Mouse (Mus musculus) layer of hippocampus, postnatal 36 days (tissue): ENCODE measurements at regions not wholly inside any gene's neighbourhood (a gene's known extent, or its start where the extent isn't known, plus 50 kb on each side); places are given as distances from the start of the nearest gene placed in this dataset.
A peak's percentile ranks its signal among the peaks of the same experiment; 100 is the strongest.

Experiments
- DNase-seq, 2 experiments: peaks; one replicate each; pipeline ENCODE4 v3.0.0; 2022

- no peak for DNase-seq
These were observed 260.4 kb upstream of the Tsc22d2 start for GRCm38 (mm10) chr3:58153874-58154756.

- no peak for DNase-seq
These were observed 255.1 kb upstream of the Tsc22d2 start for GRCm38 (mm10) chr3:58159384-58159783.

GRCm38 (mm10) chr3:58162238-58162637 lies 252.3 kb upstream of the Tsc22d2 start:
- no peak for DNase-seq

DNA sequence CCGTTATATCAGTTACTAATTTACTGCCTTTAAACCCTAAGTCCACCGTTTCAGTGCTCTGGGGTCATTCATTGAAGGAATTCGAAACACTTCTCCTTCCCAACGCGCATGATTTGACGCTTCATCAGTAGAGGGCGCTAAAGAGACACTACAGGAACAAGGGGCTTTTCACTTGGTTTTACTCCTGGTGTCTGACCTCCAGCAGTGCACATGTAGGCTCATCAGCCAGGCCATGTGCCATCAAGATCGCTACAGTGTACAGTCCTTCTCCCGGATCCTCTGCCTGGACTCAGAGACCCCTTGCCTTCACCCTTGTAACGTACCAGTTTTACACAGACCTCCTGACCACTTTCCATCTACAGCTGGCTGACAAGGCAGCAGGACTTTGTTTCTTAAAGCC lies 250.7 kb upstream of the Tsc22d2 start:
- peak; percentile 62 to 66 for DNase-seq

DNA sequence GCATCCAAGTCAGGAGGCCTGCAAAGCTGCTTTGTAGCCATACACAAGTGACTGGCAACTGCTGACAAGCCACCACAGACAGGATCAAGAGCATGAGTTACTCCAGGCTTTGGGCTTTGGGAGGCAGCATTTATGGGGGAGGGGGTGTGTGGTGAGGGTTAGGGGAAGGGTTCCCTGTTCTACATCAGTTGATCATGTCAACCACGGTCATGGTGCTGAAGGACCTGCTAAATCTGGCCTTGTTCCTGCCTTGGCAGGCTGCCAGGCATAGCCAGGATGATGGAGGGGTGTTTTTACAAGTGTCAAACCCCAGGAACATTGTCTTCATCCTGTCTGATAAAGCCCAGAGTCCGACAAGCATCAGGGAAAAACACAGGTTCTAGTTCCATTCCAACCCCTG lies 247.9 kb upstream of the Tsc22d2 start:
- no peak for DNase-seq

DNA sequence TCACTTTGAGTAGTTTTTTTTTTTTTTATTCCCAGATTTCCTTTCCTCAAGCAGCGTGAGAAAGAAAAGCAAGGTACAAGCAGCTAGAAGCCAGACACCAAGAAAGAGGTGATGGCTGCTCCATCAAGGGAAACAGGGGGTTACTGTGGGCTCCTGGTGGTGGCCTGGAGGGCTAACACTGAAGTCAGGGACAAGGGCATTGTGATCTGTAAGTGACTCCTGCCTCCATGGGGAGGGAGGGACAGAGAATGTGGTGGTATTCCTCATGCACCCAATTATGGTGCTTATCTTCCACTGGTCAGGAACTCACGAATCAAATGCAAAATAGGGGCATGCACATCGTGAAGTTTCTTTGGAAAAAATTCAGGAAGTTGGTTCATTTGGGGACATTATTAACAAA lies 247.4 kb upstream of the Tsc22d2 start:
- no peak for DNase-seq

DNA sequence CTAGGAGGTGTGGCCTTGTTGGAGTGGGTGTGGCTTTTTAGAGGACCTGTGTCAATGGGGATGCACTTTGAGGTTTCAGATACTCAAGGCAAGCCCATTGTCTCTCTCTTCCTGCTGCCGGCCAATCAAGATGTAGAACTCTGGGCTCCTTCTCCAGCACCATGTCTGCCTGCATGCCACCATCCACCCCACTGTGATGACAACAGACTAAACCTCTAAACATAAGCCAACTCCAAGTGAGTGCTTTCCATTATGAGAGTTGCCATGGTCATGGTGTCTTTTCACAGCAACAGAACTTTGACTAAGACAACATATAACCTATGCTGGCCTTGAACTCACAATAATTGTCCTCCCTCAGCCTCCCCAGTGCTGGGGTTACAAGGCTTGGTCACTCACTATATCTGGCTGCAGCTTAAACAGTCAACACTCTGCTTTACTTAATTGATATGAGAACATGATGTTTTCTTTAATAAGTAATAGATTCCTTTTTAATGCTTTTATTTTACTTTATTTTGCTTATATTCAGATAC lies 246.7 kb upstream of the Tsc22d2 start:
- DNase-seq: no peak

DNA sequence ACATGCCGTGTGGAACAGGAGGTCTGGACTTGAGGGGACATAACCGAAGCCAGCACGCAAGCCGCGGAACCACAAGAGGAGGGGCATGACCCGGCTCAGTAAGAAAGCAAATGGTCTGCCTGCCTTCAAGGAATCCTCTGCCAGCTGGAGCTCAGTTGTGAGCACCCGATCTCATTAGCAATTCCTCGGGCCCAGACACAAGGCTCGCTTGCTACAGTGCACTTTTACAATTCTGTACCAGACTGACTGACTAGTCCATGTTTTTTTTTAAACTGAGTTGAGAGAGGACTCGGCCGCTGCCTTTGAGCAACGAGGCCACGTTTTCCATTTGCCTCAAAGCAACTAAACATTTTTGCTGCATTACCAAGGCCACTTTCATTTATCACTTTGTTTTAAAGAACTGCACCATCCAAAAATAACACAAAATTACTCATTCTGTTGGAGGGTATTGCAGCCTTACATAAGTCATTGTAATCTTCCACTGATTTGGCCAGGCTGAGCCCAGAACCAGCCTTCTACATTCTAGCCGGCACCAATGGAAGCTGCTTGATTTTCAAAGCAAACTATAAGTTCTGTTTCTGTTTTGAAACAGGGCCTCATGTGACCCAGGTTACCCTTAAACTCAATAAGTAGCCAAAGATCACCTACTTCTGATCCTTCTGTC lies 245.9 kb upstream of the Tsc22d2 start:
- peak; percentile 42 to 45 for DNase-seq

- no peak for DNase-seq
These were observed 244.7 kb upstream of the Tsc22d2 start for GRCm38 (mm10) chr3:58169786-58170185.

- no peak for DNase-seq
These were observed 242.4 kb upstream of the Tsc22d2 start for GRCm38 (mm10) chr3:58172096-58172495.

- no peak for DNase-seq
These were observed 240.7 kb upstream of the Tsc22d2 start for GRCm38 (mm10) chr3:58173821-58174220.

GRCm38 (mm10) chr3:58181715-58182114 lies 232.8 kb upstream of the Tsc22d2 start:
- no peak for DNase-seq

DNA sequence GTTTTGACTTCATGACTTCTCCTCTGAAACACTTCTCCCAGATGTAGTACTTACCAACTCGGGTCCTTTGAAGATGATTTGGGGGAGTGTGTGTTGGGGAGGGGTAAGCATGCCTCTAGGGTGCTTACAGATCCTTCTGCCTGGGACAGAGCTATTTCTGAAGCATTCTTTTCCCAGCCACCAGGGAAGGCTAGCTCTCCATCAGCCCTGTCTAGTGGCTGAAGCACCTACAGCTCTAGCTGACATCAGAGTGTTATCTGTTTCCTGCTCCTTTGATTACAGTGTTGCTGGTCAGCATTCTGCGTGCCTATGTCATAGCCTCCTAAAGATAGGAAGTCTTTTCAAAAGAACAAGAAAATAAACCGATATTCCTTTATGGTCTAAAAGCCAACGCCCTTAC lies 232.2 kb upstream of the Tsc22d2 start:
- no peak for DNase-seq

- DNase-seq: no peak
These were observed 231.2 kb upstream of the Tsc22d2 start for GRCm38 (mm10) chr3:58183279-58183678.

GRCm38 (mm10) chr3:58200462-58200861 lies 214.1 kb upstream of the Tsc22d2 start:
- DNase-seq: no peak

- DNase-seq: no peak
These were observed 211.7 kb upstream of the Tsc22d2 start for GRCm38 (mm10) chr3:58202816-58203215.

DNA sequence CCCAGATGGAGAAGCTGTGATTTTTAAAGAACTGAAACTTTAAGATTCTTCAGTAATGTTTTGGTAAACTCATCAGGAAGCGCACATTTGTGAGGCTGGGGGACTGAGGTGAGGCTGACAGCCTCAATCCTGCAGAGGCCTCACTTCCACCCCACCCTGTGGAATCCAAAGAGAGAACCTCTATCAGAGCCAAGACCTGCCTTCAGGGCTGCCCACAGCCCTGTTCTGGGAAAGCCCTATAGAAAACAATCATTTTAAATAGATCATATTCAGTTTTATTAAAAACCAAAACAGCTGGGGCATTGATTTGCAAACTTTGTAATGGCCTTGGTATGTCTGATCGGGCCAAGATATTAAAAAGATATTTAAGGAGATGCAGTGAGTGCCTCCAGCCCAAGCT lies 210.7 kb upstream of the Tsc22d2 start:
- no peak for DNase-seq

- no peak for DNase-seq
These were observed 209.0 kb upstream of the Tsc22d2 start for GRCm38 (mm10) chr3:58205526-58205925.

GRCm38 (mm10) chr3:58206776-58207398 lies 207.6 kb upstream of the Tsc22d2 start:
- no peak for DNase-seq

- no peak for DNase-seq
These were observed 203.5 kb upstream of the Tsc22d2 start for GRCm38 (mm10) chr3:58211016-58211415.

DNA sequence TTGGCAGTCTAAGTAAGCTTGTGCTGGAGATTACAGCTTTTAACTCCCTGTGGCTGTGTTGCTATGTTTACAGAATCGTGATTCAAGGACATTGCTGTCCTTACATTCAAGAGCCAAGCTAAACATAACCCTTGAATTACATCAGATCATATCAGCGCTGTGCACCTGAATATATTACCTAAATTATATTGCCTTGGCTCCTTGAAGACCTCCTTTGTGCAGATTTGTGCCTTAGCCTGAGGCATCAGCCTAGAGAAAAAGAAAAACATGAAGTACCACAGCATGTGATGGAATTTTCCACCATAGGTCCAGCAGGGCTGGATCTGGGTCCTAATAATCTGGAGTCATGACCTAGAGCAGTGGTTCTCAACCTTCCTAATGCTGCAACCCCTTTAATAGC lies 189.8 kb upstream of the Tsc22d2 start:
- DNase-seq: no peak

DNA sequence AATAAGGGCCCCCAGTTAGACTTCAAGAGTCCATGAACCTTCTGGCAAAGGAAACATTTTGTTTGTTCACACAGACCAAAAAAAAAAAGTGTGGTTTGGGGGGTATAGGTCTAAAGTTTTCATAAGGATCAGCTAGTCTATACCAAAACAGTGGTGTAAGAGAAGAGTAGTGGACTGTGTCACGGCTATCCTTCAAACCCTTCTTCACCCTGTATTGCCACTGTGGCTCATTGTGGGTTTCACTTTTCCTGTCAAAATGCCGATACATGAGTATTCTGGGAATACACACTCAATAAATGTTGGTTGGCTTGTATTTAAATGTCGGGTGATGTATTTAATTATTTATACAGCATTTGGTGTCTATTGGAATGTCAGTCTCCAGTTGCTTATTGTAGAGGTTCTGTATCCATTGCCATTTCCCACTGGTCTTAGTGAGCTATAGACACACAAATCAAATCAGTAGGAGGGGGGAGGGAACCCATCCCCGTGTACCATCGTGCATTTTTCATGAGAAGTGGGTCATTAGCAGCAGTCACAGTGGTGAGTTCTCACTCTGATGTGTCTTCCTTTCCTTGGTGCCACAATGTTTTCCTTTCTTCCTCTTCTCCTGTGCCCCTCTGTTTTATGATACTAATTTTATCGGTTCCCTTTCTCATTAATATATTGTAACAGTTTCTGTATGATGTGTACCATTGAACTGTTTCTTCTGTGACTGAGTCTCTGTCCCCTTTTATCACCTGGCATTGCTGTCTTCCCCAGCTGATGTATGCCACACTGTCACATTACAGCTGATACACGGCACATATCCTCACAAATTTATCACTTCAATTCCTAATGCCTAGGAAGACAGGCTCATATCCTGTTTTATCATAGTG lies 187.8 kb upstream of the Tsc22d2 start:
- DNase-seq: no peak
